Mouse (Mus musculus) liver, adult 2 months (tissue): ENCODE results near the gene Dnajc6. TPM values are rescaled to one million over a fixed set of nuclear protein-coding genes. Genes with fewer than 3 reads are reported as not detected.

Source experiments
- DNase-seq: peaks from one replicate; pipeline ENCODE4 v3.0.0-alpha.2; 2011; ENCODE audit warnings: low read depth, low spot score; ENCODE audit errors: extremely low read depth
- H3K27ac ChIP-seq: fragments of 200-500 bp; replicated peaks from 2 replicates; pipeline ENCODE4 v1.5.1; 2012; ENCODE audit warnings: low read depth, mild to moderate bottlenecking, control low read depth, inconsistent platforms, low read length; ENCODE audit not compliant: insufficient read depth
- H3K27me3 ChIP-seq: fragments of 200-500 bp; 2 replicates; pipeline ENCODE4 v1.6.1; 2012; ENCODE audit warnings: mild to moderate bottlenecking, moderate library complexity, low read length, inconsistent platforms; ENCODE audit not compliant: control insufficient read depth, insufficient read depth
- H3K36me3 ChIP-seq: fragments of 200-500 bp; 2 replicates; pipeline ENCODE4 v1.6.1; 2012; ENCODE audit warnings: low read length, inconsistent platforms; ENCODE audit not compliant: control insufficient read depth, insufficient read depth
- H3K4me1 ChIP-seq: fragments of 200-500 bp; 2 replicates; pipeline ENCODE4 v1.6.1; 2011; ENCODE audit warnings: low read length; ENCODE audit not compliant: control insufficient read depth, insufficient read depth
- H3K4me3 ChIP-seq: fragments of 200-500 bp; 2 replicates; pipeline ENCODE4 v1.5.1; 2011; ENCODE audit warnings: low read depth, mild to moderate bottlenecking, control low read depth, low read length, moderate library complexity; ENCODE audit not compliant: insufficient read depth
- H3K79me2 ChIP-seq: fragments of 200-500 bp; 2 replicates; pipeline ENCODE4 v1.6.1; 2012; ENCODE audit warnings: inconsistent platforms, mild to moderate bottlenecking, low read length, moderate library complexity; ENCODE audit not compliant: control insufficient read depth, insufficient read depth
- H3K9ac ChIP-seq: fragments of 200-500 bp; 2 replicates; pipeline ENCODE4 v1.6.1; 2012; ENCODE audit warnings: low read depth, mild to moderate bottlenecking, control low read depth, inconsistent platforms, low read length
- CTCF ChIP-seq: fragments of 200-500 bp; IDR thresholded peaks from 2 replicates; pipeline ENCODE4 v1.5.1; 2011; ENCODE audit warnings: low read depth, low read length, control low read depth
- POLR2A ChIP-seq: fragments of 200-500 bp; IDR thresholded peaks from 2 replicates; pipeline ENCODE4 v1.6.1; 2011; ENCODE audit warnings: low read length, control low read depth; ENCODE audit not compliant: insufficient read depth; ENCODE audit errors: extremely low read depth
- WGBS: fragments of 180-500 bp; shearing (Covaris S2); methylation state at CpG from one replicate; pipeline ENCODE4 v1.1.7; 2018; 5-methylcytosine and 5-hydroxymethylcytosine counted together
- polyA plus RNA-seq: library from polyadenylated mRNA; depleted of rRNA; stranded (reverse); fragments of >200 nt; gene quantifications from 2 replicates; pipeline ENCODE4 v1.2.3, GENCODE M21; 2012
- total RNA-seq: library from RNA; depleted of rRNA; stranded (reverse); fragments of >200 nt; gene quantifications from 2 replicates; pipeline ENCODE4 v1.2.3, GENCODE M21; 2014

Dnajc6 gene
- total and polyA plus RNA-seq, 2 experiments, result 0.01 to 0.09 TPM

- no peak for DNase-seq
- TF ChIP-seq POLR2A, result no peak
- TF ChIP-seq CTCF, result no peak
- Histone ChIP-seq H3K4me3 (no peak overlapping the region), H3K4me1 (peaks cover 3% of the 10 kb centered on the region; the same call in 1 of the 2 replicates), H3K79me2 (no peaks in the 10 kb centered on the region), H3K27me3 (peaks cover 12% of the 10 kb centered on the region), H3K36me3 (no peaks in the 10 kb centered on the region), H3K9ac (no peak overlapping the region), H3K27ac (no peak overlapping the region)
- 2% methylated on average over 33 of the region's 33 CpGs for WGBS
Observed at GRCm38 (mm10) chr4:101550671-101551161, 54.3 kb downstream of the Dnajc6 start.

- WGBS, result 22% methylated on average over 4 of the region's 4 CpGs
- H3K9ac ChIP-seq, result no peak overlapping the region
- no peak overlapping the region for H3K27ac ChIP-seq
- no peaks in the 10 kb centered on the region for H3K36me3 ChIP-seq
- no peaks in the 10 kb centered on the region for H3K79me2 ChIP-seq
- no peak for DNase-seq
- peaks cover 12% of the 10 kb centered on the region for H3K27me3 ChIP-seq
- H3K4me1 ChIP-seq, result peaks cover 3% of the 10 kb centered on the region; the same call in 1 of the 2 replicates
- TF ChIP-seq POLR2A (no peak), CTCF (no peak)
- H3K4me3 ChIP-seq, result no peak overlapping the region
Observed at GRCm38 (mm10) chr4:101551425-101551824, 55.0 kb downstream of the Dnajc6 start.

- DNase-seq, result no peak
- TF ChIP-seq POLR2A, result no peak
- TF ChIP-seq CTCF, result no peak
- 30% methylated on average over 5 of the region's 5 CpGs for WGBS
- Histone ChIP-seq H3K9ac (no peak overlapping the region), H3K36me3 (no peaks in the 10 kb centered on the region), H3K27ac (no peak overlapping the region), H3K27me3 (peaks cover 12% of the 10 kb centered on the region), H3K79me2 (no peaks in the 10 kb centered on the region), H3K4me1 (peaks cover 3% of the 10 kb centered on the region; the same call in 1 of the 2 replicates), H3K4me3 (no peak overlapping the region)
Observed at GRCm38 (mm10) chr4:101552372-101552771, 55.9 kb downstream of the Dnajc6 start.

- 83% methylated on average over 4 of the region's 4 CpGs for WGBS
- no peak for TF ChIP-seq CTCF
- no peak for TF ChIP-seq POLR2A
- H3K9ac ChIP-seq, result no peak overlapping the region
- no peaks in the 10 kb centered on the region for H3K36me3 ChIP-seq
- no peaks in the 10 kb centered on the region for H3K79me2 ChIP-seq
- H3K27ac ChIP-seq, result no peak overlapping the region
- peaks cover 10% of the 10 kb centered on the region for H3K27me3 ChIP-seq
- H3K4me1 ChIP-seq, result peaks cover 2% of the 10 kb centered on the region; the same call in 1 of the 2 replicates
- H3K4me3 ChIP-seq, result no peak overlapping the region
- no peak for DNase-seq
Observed at GRCm38 (mm10) chr4:101555016-101555415, 58.6 kb downstream of the Dnajc6 start.

- no peak overlapping the region for H3K27ac ChIP-seq
- H3K9ac ChIP-seq, result no peak overlapping the region
- no peak overlapping the region for H3K4me3 ChIP-seq
- WGBS, result 71% methylated on average over 4 of the region's 4 CpGs
- TF ChIP-seq POLR2A (no peak), CTCF (no peak)
- no peaks in the 10 kb centered on the region for H3K36me3 ChIP-seq
- H3K27me3 ChIP-seq, result no peaks in the 10 kb centered on the region
- DNase-seq, result no peak
- H3K79me2 ChIP-seq, result no peaks in the 10 kb centered on the region
- H3K4me1 ChIP-seq, result no peaks in the 10 kb centered on the region
Observed at GRCm38 (mm10) chr4:101560137-101560536, 63.7 kb downstream of the Dnajc6 start.

GRCm38 (mm10) chr4:101562836-101563235 is 66.4 kb downstream of the Dnajc6 start:
- no peak for DNase-seq
- Histone ChIP-seq H3K4me1 (no peaks in the 10 kb centered on the region), H3K27me3 (no peaks in the 10 kb centered on the region; the same call in 1 of the 2 replicates), H3K79me2 (no peaks in the 10 kb centered on the region), H3K36me3 (no peaks in the 10 kb centered on the region), H3K27ac (no peak overlapping the region), H3K4me3 (no peak overlapping the region), H3K9ac (no peak overlapping the region)
- no peak for TF ChIP-seq POLR2A
- TF ChIP-seq CTCF, result no peak
- 87% methylated on average over 7 of the region's 7 CpGs for WGBS
